Mouse (Mus musculus): ENCODE measurements around the gene Arl15.

Gene Arl15

GRCm38 (mm10) chr13:114096386-114096785 is 302.1 kb downstream of the Arl15 start:
- no peak for DNase-seq (ENCODE audit: inconsistent ontology term)

GRCm38 (mm10) chr13:114101155-114101554 is 306.9 kb downstream of the Arl15 start:
- DNase-seq (ENCODE audit: inconsistent ontology term), result no peak

- no peak for DNase-seq (ENCODE audit: inconsistent ontology term)
These were observed 311.8 kb downstream of the Arl15 start for GRCm38 (mm10) chr13:114106083-114106482.

- no peak for DNase-seq (ENCODE audit: inconsistent ontology term)
These were observed 313.2 kb downstream of the Arl15 start for GRCm38 (mm10) chr13:114107499-114107898.

- peak; percentile 53 for DNase-seq (ENCODE audit: inconsistent ontology term)
These were observed 315.1 kb downstream of the Arl15 start for GRCm38 (mm10) chr13:114109441-114109840.

- DNase-seq (ENCODE audit: inconsistent ontology term), result peak; percentile 36
These were observed 315.5 kb downstream of the Arl15 start for GRCm38 (mm10) chr13:114109845-114110244.

- peak; percentile 56 for DNase-seq (ENCODE audit: inconsistent ontology term)
These were observed 319.2 kb downstream of the Arl15 start for GRCm38 (mm10) chr13:114113516-114113915.

- no peak for DNase-seq (ENCODE audit: inconsistent ontology term)
These were observed 320.3 kb downstream of the Arl15 start for GRCm38 (mm10) chr13:114114586-114114985.

GRCm38 (mm10) chr13:114115106-114115505 is 320.8 kb downstream of the Arl15 start:
- DNase-seq (ENCODE audit: inconsistent ontology term), result no peak

GRCm38 (mm10) chr13:114118104-114118830 is 324.0 kb downstream of the Arl15 start:
- no peak for DNase-seq (ENCODE audit: inconsistent ontology term)

- no peak for DNase-seq (ENCODE audit: inconsistent ontology term)
These were observed 325.5 kb downstream of the Arl15 start for GRCm38 (mm10) chr13:114119816-114120215.

- DNase-seq (ENCODE audit: inconsistent ontology term), result no peak
These were observed 327.3 kb downstream of the Arl15 start for GRCm38 (mm10) chr13:114121591-114121990.

- no peak for DNase-seq (ENCODE audit: inconsistent ontology term)
These were observed 329.1 kb downstream of the Arl15 start for GRCm38 (mm10) chr13:114123391-114123790.

- no peak for DNase-seq (ENCODE audit: inconsistent ontology term)
These were observed 330.1 kb downstream of the Arl15 start for GRCm38 (mm10) chr13:114124385-114124784.

GRCm38 (mm10) chr13:114124991-114125390 is 330.7 kb downstream of the Arl15 start:
- no peak for DNase-seq (ENCODE audit: inconsistent ontology term)

- no peak for DNase-seq (ENCODE audit: inconsistent ontology term)
These were observed 334.1 kb downstream of the Arl15 start for GRCm38 (mm10) chr13:114128366-114128765.

GRCm38 (mm10) chr13:114129986-114130385 is 335.7 kb downstream of the Arl15 start:
- DNase-seq (ENCODE audit: inconsistent ontology term), result no peak

- no peak for DNase-seq (ENCODE audit: inconsistent ontology term)
These were observed 336.4 kb downstream of the Arl15 start for GRCm38 (mm10) chr13:114130566-114131319.

- no peak for DNase-seq (ENCODE audit: inconsistent ontology term)
These were observed 344.6 kb downstream of the Arl15 start for GRCm38 (mm10) chr13:114138921-114139320.

GRCm38 (mm10) chr13:114139570-114139969 is 345.3 kb downstream of the Arl15 start:
- no peak for DNase-seq (ENCODE audit: inconsistent ontology term)

- DNase-seq (ENCODE audit: inconsistent ontology term), result no peak
These were observed 348.5 kb downstream of the Arl15 start for GRCm38 (mm10) chr13:114142826-114143225.

- no peak for DNase-seq (ENCODE audit: inconsistent ontology term)
These were observed 348.9 kb downstream of the Arl15 start for GRCm38 (mm10) chr13:114143247-114143646.

All from Muller cell, postnatal 12 days (primary cell).